Mouse (Mus musculus) inflammation-experienced regulatory T-cells, adult 6 months (primary cell): ENCODE data around the gene Slc2a3. TPM values are rescaled to one million over a fixed set of nuclear protein-coding genes. Genes with fewer than 3 reads are reported as not detected.
A peak's percentile ranks its signal among the peaks of the same experiment; 100 is the strongest.
"Not testable (repeated sequence)": the region's sequence is repeated elsewhere in the genome, so short reads cannot be mapped to it uniquely, and the experiment has no call there.

Experiments
- ATAC-seq: one replicate; pipeline ENCODE4 v1.8.0; 2017
- polyA plus RNA-seq, 3 experiments: library from polyadenylated mRNA; unstranded; fragments of 100-300 nt; shearing (Covaris generic); gene quantifications; one replicate each; pipeline ENCODE4 v1.2.1; 2017

The Slc2a3 gene
- polyA plus RNA-seq, 3 experiments from 2014 or later, result 59.4 to 80.7 (median 70.8) TPM

- peak; percentile 63 for ATAC-seq
These were observed 3.0 kb upstream of the Slc2a3 start for GRCm38 (mm10) chr6:122804418-122804817.

GRCm38 (mm10) chr6:122801801-122802514, 518 bp upstream of the Slc2a3 start:
- peak; percentile 69 for ATAC-seq

GRCm38 (mm10) chr6:122800640-122801300, 670 bp downstream of the Slc2a3 start:
- peak; percentile 11 for ATAC-seq

- no peak for ATAC-seq
These were observed 6.0 kb downstream of the Slc2a3 start for GRCm38 (mm10) chr6:122795254-122795935.

GRCm38 (mm10) chr6:122786275-122786674, 15.2 kb downstream of the Slc2a3 start:
- ATAC-seq, result peak; percentile 85

- no peak for ATAC-seq
These were observed 16.6 kb downstream of the Slc2a3 start for GRCm38 (mm10) chr6:122784866-122785265.

- ATAC-seq, result no peak
These were observed 19.3 kb downstream of the Slc2a3 start for GRCm38 (mm10) chr6:122782164-122782563.

GRCm38 (mm10) chr6:122781167-122781566, 20.3 kb downstream of the Slc2a3 start:
- ATAC-seq, result no peak

GRCm38 (mm10) chr6:122779916-122780315, 21.5 kb downstream of the Slc2a3 start:
- no peak for ATAC-seq

GRCm38 (mm10) chr6:122776040-122776439, 25.4 kb downstream of the Slc2a3 start:
- ATAC-seq, result no peak

GRCm38 (mm10) chr6:122774345-122774744, 27.1 kb downstream of the Slc2a3 start:
- no peak for ATAC-seq

- no peak for ATAC-seq
These were observed 28.7 kb downstream of the Slc2a3 start for GRCm38 (mm10) chr6:122772701-122773100.

- ATAC-seq, result no peak
These were observed 30.6 kb downstream of the Slc2a3 start for GRCm38 (mm10) chr6:122770760-122771315.

GRCm38 (mm10) chr6:122769771-122770759, 31.4 kb downstream of the Slc2a3 start:
- ATAC-seq, result no peak

- ATAC-seq, result no peak
These were observed 33.2 kb downstream of the Slc2a3 start for GRCm38 (mm10) chr6:122768256-122768655.

GRCm38 (mm10) chr6:122767012-122767411, 34.4 kb downstream of the Slc2a3 start:
- ATAC-seq, result not testable (repeated sequence)

- no peak for ATAC-seq
These were observed 35.1 kb downstream of the Slc2a3 start for GRCm38 (mm10) chr6:122766145-122766968.

- ATAC-seq, result no peak
These were observed 36.0 kb downstream of the Slc2a3 start for GRCm38 (mm10) chr6:122765298-122765956.

GRCm38 (mm10) chr6:122764446-122765297, 36.8 kb downstream of the Slc2a3 start:
- peak; percentile 79 for ATAC-seq
